Mouse (Mus musculus) stomach, embryonic 15.5 days (tissue): ENCODE results near the gene Gstk1. TPM values are rescaled to one million over a fixed set of nuclear protein-coding genes. Genes with fewer than 3 reads are reported as not detected.

Experiments
- ATAC-seq: fragments of 200-750 bp; cut with Nextera tagmentation; 2 replicates; pipeline ENCODE4 v1.8.0; 2017; ENCODE audit warnings: low read depth, moderate number of reproducible peaks, moderate TSS enrichment; ENCODE audit not compliant: insufficient read depth, low FRiP score
- H3K27ac ChIP-seq: fragments of 300-500 bp; sonication (generic); 2 replicates; pipeline ENCODE4 v1.5.1; 2015; ENCODE audit warnings: mild to moderate bottlenecking, inconsistent platforms
- H3K27me3 ChIP-seq: fragments of 300-500 bp; sonication (generic); replicated peaks from 2 replicates; pipeline ENCODE4 v1.6.1; 2015; ENCODE audit warnings: inconsistent platforms
- H3K36me3 ChIP-seq: fragments of 300-500 bp; sonication (generic); 2 replicates; pipeline ENCODE4 v1.6.1; 2015; ENCODE audit warnings: inconsistent platforms
- H3K4me1 ChIP-seq: fragments of 300-500 bp; sonication (generic); 2 replicates; pipeline ENCODE4 v1.6.1; 2015; ENCODE audit warnings: inconsistent platforms
- H3K4me2 ChIP-seq: fragments of 300-500 bp; sonication (generic); 2 replicates; pipeline ENCODE4 v1.6.1; 2015; ENCODE audit warnings: mild to moderate bottlenecking, inconsistent platforms
- H3K4me3 ChIP-seq: fragments of 300-500 bp; sonication (generic); replicated peaks from 2 replicates; pipeline ENCODE4 v1.5.1; 2015; ENCODE audit warnings: inconsistent platforms
- H3K9ac ChIP-seq: fragments of 300-500 bp; sonication (generic); 2 replicates; pipeline ENCODE4 v1.6.1; 2015; ENCODE audit warnings: inconsistent platforms
- H3K9me3 ChIP-seq: fragments of 300-500 bp; sonication (generic); 2 replicates; pipeline ENCODE4 v1.6.1; 2016; ENCODE audit warnings: inconsistent platforms
- WGBS: fragments of 180-500 bp; shearing (Covaris S2); methylation state at CpG from one replicate; pipeline ENCODE4 v1.1.7; 2015; 5-methylcytosine and 5-hydroxymethylcytosine counted together
- polyA plus RNA-seq: library from polyadenylated mRNA; unstranded; fragments of >200 nt; fragmentation: Nextera tagmentation; extraction: Ambion mirVana; gene quantifications from 2 replicates; pipeline ENCODE4 v1.2.1, GENCODE M21; 2015

The Gstk1 gene
- 19.1 and 23.0 TPM in 2 replicates for polyA plus RNA-seq

DNA sequence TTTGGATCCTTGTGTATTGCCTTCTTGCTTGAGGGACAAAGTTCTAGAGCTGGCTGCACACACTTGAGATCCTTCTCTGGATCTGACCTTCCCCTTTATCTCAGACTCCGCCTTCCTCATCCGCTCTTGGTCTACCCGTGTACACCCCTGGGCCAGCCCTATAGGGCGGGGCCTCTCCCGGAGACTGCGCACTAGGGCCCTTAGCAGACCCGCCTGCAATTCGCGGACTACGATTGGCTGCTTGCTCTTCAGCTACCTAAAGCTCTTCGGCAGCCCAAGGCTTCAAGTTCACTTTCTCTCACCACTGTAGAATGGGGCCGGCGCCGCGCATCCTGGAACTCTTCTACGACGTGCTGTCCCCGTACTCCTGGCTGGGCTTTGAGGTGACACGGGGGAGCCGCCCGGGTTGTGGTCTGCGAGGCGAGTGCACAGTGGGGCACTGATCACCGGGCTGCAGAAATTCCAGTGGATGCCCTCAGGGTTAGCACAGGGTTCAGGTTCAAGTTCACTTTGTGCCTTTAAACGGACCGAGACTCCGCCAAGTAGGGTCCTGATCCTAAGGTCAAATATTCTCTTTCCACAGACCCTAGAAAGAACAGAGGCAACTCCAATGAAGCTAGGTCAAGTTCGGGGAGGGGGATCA lies at the start of gene Gstk1:
Gene Gstk1 (plus strand): TSS at position 225 of the 643 bp plus-strand sequence.
- H3K36me3 ChIP-seq, result no peaks in the 10 kb centered on the region
- no peaks in the 10 kb centered on the region for H3K9me3 ChIP-seq
- H3K4me1 ChIP-seq, result peaks cover 5% of the 10 kb centered on the region; the same call in 1 of the 2 replicates
- peak within 1 kb of the TSS; percentile 89 for H3K4me2 ChIP-seq
- H3K27ac ChIP-seq, result no peak within 1 kb of the TSS
- WGBS, result 2% methylated on average over 28 of the region's 28 CpGs
- no peaks in the 10 kb centered on the region for H3K27me3 ChIP-seq
- peak within 1 kb of the TSS; percentile 53 for H3K4me3 ChIP-seq
- ATAC-seq, result peak; percentile 99
- peak within 1 kb of the TSS; percentile 34; the same call in 1 of the 2 replicates for H3K9ac ChIP-seq

DNA sequence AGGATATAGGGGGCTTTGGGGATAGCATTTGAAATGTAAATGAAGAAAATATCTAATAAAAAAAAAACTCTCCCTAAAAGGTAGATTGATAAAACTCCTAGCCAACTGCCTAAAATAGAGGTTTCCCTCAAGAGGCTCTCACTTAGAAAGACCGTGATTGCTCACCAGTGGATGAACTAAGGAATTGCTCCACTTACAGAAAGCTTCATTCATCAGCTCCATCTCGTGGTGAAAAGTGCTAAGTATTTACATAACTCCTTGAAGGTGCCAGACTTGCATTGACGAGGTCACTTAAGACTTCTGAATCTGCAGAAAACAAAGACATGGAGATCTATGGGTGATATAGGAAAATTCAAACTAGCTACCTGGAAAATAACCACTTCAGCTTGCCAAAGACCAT lies 48.0 kb upstream of the Gstk1 start:
- WGBS, result 21% methylated on average over 3 of the region's 3 CpGs
- no peak for ATAC-seq

DNA sequence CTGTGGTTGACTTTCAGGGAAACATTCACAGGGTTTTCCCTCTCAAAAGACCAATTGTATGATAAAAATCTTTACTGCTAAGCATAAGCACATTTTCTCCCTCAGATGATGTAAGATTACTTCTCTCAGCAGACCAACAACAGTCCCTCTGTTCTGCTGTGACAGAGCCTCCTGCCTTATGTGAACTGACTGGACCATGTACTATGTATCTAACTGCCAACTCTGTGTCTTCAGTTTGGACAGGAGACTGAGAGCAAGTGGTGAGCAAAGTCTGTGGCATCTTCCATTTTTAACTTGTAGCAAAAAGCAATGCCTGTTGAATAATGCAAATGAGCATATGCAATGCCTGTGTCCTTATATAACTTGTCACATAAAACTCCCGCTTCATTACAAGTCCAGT lies 46.2 kb upstream of the Gstk1 start:
- Histone ChIP-seq H3K4me3 (no peak overlapping the region), H3K4me1 (no peaks in the 10 kb centered on the region), H3K36me3 (no peaks in the 10 kb centered on the region), H3K9me3 (no peaks in the 10 kb centered on the region), H3K4me2 (no peak overlapping the region), H3K27me3 (no peaks in the 10 kb centered on the region), H3K27ac (no peak overlapping the region), H3K9ac (no peak overlapping the region)
- ATAC-seq, result no peak
- 73% methylated on average over 1 of the region's 1 CpGs for WGBS

More for the DNA sequence above, 48.0 kb upstream of the Gstk1 start:
- H3K4me2 ChIP-seq, result no peak overlapping the region
- no peak overlapping the region for H3K9ac ChIP-seq
- H3K27ac ChIP-seq, result no peak overlapping the region
- H3K36me3 ChIP-seq, result no peaks in the 10 kb centered on the region
- H3K4me1 ChIP-seq, result no peaks in the 10 kb centered on the region
- H3K9me3 ChIP-seq, result no peaks in the 10 kb centered on the region
- no peaks in the 10 kb centered on the region for H3K27me3 ChIP-seq
- H3K4me3 ChIP-seq, result no peak overlapping the region

DNA sequence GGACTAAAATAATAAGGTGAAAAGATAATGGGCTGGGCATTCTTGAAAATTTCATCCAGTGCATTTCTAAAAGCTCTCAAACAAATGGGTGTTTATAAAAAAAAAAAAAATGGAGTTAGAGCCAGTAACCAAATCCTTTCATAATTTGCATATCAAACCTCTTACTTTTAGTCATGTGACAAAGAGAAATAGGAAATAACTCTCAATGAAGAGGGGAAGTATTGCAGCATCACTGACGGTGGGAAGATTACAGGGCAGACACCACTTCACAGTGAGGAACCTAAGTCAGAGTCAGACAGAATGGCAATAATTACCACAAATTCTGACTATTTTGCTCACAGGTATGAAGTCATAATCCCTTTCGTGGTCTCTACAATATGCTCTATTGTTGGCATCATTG lies 30.7 kb upstream of the Gstk1 start, which contains the start of gene Tas2r144:
Gene Tas2r144 (plus strand): TSS at position 301 of the 400 bp plus-strand sequence.
- H3K4me2 ChIP-seq, result no peak within 1 kb of the TSS
- no peaks in the 10 kb centered on the region for H3K9me3 ChIP-seq
- WGBS, result 81% methylated on average over 2 of the region's 2 CpGs
- H3K36me3 ChIP-seq, result no peaks in the 10 kb centered on the region
- H3K4me1 ChIP-seq, result no peaks in the 10 kb centered on the region
- no peak within 1 kb of the TSS for H3K27ac ChIP-seq
- H3K27me3 ChIP-seq, result no peaks in the 10 kb centered on the region
- H3K4me3 ChIP-seq, result no peak within 1 kb of the TSS
- no peak within 1 kb of the TSS for H3K9ac ChIP-seq
- no peak for ATAC-seq

DNA sequence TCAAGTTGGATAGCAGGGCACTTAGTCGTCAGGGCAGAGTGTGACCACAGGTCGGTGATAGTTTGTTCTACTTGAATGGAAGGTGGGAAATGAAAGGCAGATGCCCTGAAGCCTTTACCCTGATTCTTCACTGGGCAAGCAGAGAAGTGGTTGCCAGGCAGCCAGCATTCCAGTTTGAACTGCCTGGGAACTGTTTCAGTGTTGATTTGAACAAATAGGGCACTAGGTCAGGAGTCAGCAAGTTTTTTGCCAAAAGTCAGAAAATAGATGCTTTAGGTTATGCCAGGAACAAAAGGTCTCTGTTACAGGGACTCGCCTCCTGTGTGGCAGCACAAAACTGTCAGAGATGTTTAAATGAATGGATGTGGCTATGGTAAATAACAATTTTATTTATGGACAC lies 23.4 kb upstream of the Gstk1 start:
- ATAC-seq, result no peak
- no peak overlapping the region for H3K9ac ChIP-seq
- 52% methylated on average over 3 of the region's 3 CpGs for WGBS
- H3K4me1 ChIP-seq, result no peaks in the 10 kb centered on the region
- H3K27me3 ChIP-seq, result no peaks in the 10 kb centered on the region
- no peak overlapping the region for H3K27ac ChIP-seq
- H3K9me3 ChIP-seq, result no peaks in the 10 kb centered on the region
- no peak overlapping the region for H3K4me2 ChIP-seq
- no peaks in the 10 kb centered on the region for H3K36me3 ChIP-seq
- no peak overlapping the region for H3K4me3 ChIP-seq

DNA sequence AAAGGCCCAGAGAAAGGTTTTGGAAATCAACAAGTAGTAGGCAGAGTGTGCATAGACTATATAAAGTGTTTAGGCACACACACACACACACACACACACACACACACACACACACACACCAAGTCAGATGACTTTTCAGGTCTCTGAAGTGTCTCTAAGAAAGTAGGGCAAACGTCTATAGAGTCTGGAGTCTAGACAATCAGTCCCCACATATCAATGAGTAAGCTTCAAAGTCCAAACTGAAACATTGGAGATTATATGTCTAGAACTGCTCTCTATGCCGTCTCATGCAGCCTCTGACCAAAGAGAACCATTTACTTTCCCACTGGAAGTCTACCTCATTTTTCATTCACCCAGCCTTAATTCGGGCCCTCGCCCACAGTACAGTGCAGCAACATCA lies 20.7 kb upstream of the Gstk1 start:
- Histone ChIP-seq H3K4me3 (no peak overlapping the region), H3K4me1 (no peaks in the 10 kb centered on the region), H3K27ac (no peak overlapping the region), H3K9ac (no peak overlapping the region), H3K9me3 (no peaks in the 10 kb centered on the region), H3K4me2 (no peak overlapping the region), H3K27me3 (no peaks in the 10 kb centered on the region), H3K36me3 (no peaks in the 10 kb centered on the region)
- ATAC-seq, result no peak
- WGBS, result 68% methylated on average over 4 of the region's 4 CpGs

DNA sequence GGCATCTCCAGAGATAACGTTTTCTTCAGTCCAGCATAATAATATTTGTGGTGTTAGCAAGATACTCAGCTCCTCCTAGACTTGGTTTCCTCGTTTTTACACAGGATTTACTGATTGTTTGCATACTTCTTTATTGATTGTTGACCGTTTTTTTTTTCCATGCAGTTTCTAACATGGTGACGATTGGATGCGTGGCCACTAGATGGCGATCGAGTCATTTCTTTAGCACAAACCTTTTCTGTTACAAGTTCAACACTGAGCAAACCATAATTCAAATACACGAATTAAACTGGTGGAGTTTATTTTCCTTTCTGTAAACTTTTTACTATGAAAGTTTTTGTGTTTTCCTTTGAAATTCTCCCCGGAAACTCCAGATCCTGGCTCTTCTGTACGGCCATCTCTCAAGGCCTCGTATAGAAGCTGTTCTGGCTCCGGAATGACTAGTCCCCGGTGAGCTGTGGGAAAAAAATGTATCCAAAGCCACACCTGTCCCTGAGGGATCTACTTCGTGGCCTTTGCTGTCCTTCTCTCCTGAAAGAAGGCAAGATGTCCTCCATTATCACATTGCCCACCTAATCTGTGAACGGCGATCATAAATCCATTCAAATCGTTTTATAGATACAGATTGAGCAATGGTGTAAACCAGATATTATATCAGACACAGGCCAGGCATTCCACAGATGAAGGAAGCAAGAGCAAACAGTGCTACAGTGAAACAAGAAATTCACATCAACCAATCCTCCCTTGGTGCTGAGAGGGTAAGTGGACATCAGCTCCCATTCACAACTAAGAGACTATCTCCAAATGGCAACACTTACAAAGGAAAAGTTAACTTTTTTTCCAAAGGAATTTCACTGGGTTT lies 18.3 kb upstream of the Gstk1 start:
- H3K27me3 ChIP-seq, result no peaks in the 10 kb centered on the region
- H3K4me2 ChIP-seq, result no peak overlapping the region
- no peaks in the 10 kb centered on the region for H3K4me1 ChIP-seq
- H3K36me3 ChIP-seq, result no peaks in the 10 kb centered on the region
- no peak for ATAC-seq
- H3K4me3 ChIP-seq, result no peak overlapping the region
- H3K9ac ChIP-seq, result no peak overlapping the region
- WGBS, result 29% methylated on average over 17 of the region's 17 CpGs
- no peak overlapping the region for H3K27ac ChIP-seq
- no peaks in the 10 kb centered on the region for H3K9me3 ChIP-seq

DNA sequence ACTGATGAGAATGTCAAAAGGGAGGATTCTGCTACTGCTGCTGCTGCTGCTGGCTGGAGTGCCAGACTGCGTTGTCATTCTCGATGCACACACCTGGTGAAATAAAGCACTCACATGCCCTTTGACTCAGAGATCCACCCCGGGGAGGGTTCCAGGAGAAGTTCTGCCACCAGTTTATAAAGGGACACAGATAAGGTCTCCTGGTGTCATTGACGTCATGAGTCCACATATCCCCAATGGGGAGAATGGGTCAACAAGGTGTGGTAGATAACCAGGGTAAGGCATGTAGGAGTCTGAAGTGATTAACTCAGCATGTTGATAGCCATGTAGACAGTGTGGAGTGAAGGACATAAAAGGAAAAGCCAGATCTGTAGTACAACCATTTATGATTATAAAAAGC lies 16.1 kb upstream of the Gstk1 start:
- no peak for ATAC-seq
- no peak overlapping the region for H3K9ac ChIP-seq
- H3K27me3 ChIP-seq, result no peaks in the 10 kb centered on the region
- no peak overlapping the region for H3K4me2 ChIP-seq
- no peak overlapping the region for H3K4me3 ChIP-seq
- H3K27ac ChIP-seq, result no peak overlapping the region
- WGBS, result 57% methylated on average over 4 of the region's 4 CpGs
- no peaks in the 10 kb centered on the region for H3K4me1 ChIP-seq
- no peaks in the 10 kb centered on the region for H3K36me3 ChIP-seq
- H3K9me3 ChIP-seq, result no peaks in the 10 kb centered on the region

DNA sequence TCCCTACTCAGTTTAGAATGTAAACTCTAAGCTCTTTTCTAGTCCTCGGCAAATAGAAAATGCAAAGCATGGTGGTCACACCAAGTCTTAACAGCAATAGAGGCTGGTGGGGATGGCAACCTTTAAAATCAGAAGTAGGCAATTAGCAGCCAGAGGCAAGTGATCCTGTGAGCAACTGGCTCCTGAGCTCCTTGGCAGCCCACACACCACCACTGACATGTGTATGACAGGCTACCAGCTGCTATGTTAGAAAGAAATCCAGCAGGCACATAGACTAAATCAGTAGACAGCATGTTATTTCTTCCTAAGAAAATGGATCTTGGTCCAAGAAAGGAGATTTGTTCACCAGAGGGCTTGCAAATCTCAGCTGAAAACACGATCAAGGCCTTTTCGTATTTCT lies 14.5 kb upstream of the Gstk1 start:
- Histone ChIP-seq H3K9me3 (no peaks in the 10 kb centered on the region), H3K4me3 (no peak overlapping the region), H3K4me1 (no peaks in the 10 kb centered on the region), H3K4me2 (no peak overlapping the region), H3K27ac (no peak overlapping the region), H3K9ac (no peak overlapping the region), H3K27me3 (no peaks in the 10 kb centered on the region), H3K36me3 (no peaks in the 10 kb centered on the region)
- 76% methylated on average over 3 of the region's 3 CpGs for WGBS
- no peak for ATAC-seq

DNA sequence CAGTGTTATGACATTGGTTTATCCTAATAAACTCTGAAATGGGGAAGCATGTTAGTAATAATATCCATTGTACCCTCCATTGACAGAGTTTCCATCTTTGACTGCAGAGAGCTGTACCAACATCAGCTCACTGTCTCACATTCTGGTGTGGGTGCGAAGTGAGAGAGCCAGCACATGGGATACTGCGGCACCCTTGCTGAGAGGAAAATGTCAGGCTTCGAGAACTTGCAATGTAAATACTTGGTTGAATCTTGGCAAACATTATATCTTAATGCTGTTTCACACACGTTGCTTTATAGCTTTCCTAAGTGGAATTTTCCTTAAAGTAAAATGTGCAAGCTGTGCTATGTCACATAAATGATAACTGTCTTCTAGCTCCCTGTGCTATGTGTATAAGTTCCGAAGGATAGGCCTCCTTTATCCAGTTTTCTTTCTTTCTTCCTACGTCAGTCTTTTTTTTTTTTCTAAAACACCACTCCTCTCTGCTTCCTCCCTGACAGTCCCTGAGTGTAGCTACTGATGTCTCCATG lies 8.4 kb upstream of the Gstk1 start:
- no peak overlapping the region for H3K4me3 ChIP-seq
- no peak overlapping the region for H3K4me2 ChIP-seq
- H3K36me3 ChIP-seq, result no peaks in the 10 kb centered on the region
- H3K27me3 ChIP-seq, result no peaks in the 10 kb centered on the region
- no peak overlapping the region for H3K9ac ChIP-seq
- 45% methylated on average over 6 of the region's 6 CpGs for WGBS
- no peak for ATAC-seq
- H3K4me1 ChIP-seq, result no peaks in the 10 kb centered on the region
- H3K27ac ChIP-seq, result no peak overlapping the region
- no peaks in the 10 kb centered on the region for H3K9me3 ChIP-seq

DNA sequence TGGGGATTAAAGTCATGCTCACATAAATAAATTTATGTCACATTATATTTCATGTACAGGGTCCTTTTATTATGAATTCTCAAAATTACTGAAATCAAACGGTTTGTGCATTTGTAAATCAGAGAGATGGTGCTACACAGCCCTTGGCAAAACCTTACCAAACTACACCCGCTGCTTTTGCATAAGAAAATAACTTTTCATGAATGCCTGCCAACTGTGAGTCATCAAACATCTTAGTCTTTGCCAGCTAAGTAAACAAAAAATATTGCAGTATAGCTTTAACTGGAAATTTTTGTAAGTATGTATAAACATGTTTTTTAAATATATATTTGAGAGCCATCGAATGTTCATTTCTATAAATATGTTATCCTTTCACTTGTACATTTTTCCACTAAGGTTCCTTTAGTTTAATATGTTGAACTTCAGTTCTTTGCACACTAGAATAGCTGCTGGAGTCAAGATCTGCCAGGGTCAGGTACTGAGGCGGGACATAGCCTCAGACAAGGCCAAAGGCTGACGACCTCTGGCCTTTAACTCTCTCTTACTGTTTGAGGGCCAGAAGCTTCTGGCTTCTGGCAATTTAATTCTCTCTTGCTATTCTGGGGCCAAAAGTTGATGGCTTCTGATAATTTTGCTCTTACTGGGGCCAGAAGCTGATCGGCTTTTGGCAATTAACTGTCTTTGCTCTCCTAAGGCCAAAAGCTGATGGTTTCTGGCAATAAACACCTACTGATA lies 4.3 kb upstream of the Gstk1 start:
- Histone ChIP-seq H3K4me1 (peaks cover 5% of the 10 kb centered on the region; the same call in 1 of the 2 replicates), H3K27me3 (no peaks in the 10 kb centered on the region), H3K4me2 (no peak overlapping the region), H3K36me3 (no peaks in the 10 kb centered on the region), H3K27ac (no peak overlapping the region), H3K4me3 (no peak overlapping the region), H3K9me3 (no peaks in the 10 kb centered on the region), H3K9ac (no peak overlapping the region)
- WGBS, result 65% methylated on average over 6 of the region's 6 CpGs
- ATAC-seq, result no peak
